Mouse (Mus musculus) 3T3-L1 (cell line): ENCODE measurements around the gene Huwe1.
A peak's percentile ranks its signal among the peaks of the same experiment; 100 is the strongest.

ENCODE experiments used
- DNase-seq: peaks from one replicate; pipeline ENCODE4 v3.0.0-alpha.2; 2015; ENCODE audit warnings: low read depth, low spot score

Gene Huwe1

DNA sequence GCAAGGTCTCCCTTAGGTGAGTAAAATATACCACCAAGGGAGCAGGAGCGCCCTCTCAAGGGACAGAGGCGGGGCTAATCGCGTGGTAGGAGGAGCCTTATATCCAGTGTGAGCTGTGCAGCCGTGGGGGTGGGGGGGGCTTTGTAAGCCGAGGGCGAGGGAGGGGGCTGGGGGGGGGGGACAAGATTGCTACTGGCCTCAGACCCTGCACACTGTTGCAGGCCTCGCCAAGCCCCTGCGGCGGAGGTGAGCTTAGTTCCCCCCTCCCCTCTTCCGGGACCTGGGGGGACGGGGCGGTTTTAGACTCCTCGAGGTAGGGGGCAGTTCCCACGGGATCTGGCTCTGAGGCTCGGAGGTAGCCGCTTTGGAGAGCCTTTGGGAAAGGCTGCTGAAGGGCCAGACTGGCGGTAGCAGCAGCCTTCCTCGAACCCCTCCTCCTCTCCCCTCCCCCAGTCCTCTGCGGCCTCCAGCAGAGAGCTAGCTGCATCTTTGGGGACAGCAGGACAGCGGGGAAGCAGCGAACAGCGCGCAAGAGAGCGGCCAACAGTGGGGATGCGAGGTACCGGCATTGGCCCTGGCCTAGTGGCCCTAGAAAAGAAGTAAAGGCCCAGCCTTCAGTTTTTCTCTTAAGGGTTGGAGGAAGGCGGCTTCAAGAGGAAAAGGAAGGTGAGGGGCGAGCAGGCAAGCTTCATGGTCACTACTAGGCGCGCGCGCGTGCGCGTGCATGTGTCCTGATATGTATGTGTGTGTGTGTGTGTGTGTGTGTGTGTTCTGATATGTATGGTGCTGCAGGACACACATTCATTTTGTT is at the start of gene Huwe1:
Huwe1 (plus strand) TSS at position 107 of the 811 bp plus-strand sequence.
- DNase-seq = peak; percentile 77

DNA sequence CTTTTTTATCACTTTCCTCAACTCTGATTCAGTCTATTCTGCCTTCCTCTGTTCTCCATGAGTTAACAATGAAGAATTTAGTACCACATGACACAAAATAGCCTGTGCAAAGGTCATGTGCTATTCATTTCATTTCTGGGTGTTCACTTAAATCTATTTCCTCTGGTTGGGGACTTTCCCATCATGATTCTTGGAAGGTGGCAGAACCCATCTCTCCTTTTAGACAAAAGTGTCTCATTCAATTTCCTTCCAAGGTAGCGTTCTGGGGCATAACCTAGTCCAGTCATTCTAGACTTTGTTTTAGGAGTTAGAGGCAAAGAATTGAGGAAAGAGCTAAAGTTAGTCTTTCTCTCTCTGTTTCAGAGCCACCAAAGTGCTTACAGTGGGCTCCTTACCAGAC is 20.3 kb upstream of the Huwe1 start:
- DNase-seq = peak; percentile 22

DNA sequence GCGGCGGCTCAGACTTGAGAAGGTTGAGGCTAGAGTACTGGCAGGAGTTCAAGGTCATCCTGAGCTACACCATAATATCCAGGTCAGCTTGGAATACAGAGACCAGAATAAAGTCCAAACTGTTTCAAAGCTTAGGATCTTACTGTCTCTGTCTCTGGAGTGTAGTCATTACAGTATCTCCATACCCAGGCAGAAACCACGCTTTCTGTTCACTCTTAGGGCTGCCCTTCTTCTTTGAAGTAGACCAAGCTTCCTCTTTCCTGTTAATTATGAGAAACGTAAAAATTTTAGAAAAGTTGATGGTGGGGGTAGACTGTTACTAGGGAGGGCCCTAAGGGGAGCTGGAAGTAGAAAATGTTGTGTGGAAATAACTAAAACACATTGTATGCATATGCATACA is 17.7 kb upstream of the Huwe1 start:
- no peak for DNase-seq

DNA sequence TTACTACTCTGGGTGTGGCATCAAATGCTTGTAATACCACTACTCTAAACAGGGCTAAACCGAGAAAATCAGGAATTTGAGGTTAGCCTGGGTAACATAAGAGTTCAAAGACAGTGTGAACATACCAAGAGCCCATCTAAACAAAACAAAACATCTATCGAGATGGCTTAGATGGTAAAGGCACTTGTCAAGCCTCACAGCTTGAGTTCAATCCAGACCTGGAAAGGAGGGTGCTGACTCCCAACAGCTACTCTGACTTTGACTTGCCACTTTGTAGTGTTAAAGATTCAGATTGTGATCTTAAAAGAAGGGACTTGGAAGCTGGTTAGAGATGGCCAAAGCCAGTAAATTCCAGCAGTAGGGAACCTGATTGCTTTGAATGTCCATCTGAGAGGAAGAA is 7.8 kb upstream of the Huwe1 start:
- DNase-seq = no peak

DNA sequence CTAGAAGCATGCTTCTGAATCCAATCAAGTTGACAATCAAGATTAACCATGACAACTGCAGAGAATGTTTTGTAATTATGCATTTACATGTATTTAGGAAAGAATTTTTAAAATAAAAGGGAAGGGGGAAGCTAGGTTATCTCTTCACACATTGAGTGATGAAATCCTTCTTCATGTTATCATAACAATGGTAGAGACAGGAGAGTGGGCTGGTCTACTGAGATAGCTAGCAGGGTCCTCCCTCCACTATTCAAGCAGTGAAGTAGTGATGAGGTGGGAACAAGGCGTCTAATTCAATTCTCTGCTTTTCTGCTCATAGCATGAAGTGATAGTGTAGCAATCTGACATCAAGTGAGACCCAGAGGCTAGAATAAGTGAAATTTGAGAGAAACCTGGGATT is 2.6 kb upstream of the Huwe1 start:
- DNase-seq = no peak

DNA sequence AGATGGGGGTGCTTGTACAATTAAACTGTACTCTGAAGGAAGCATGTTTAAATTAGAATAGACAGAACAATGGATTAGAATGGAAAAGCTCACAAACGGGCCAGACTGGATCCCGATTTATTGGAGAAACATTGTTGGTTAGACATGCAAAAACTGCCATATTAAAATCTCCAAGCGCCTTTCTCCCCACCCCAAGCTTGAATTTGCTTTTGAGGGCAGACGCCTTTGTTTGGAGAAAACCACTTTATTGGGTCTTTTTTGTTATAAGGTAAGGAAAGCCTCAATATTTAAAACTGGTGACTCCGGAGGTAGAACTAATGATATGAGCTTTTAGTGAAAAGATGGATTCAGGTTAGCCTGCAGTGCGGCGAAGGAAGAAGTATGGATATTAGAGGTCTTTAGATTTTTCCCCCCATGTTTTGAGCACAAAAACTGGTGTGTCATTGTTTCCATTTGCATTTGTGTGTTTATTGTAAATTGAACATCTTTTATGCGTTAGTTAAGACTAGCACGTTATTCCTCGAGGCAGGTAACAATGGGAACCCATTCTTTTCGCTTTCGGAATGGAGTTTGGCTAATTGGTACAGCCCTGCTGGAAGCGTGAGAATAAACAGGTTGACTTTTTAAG is 1.8 kb downstream of the Huwe1 start:
- peak; percentile 29 for DNase-seq

DNA sequence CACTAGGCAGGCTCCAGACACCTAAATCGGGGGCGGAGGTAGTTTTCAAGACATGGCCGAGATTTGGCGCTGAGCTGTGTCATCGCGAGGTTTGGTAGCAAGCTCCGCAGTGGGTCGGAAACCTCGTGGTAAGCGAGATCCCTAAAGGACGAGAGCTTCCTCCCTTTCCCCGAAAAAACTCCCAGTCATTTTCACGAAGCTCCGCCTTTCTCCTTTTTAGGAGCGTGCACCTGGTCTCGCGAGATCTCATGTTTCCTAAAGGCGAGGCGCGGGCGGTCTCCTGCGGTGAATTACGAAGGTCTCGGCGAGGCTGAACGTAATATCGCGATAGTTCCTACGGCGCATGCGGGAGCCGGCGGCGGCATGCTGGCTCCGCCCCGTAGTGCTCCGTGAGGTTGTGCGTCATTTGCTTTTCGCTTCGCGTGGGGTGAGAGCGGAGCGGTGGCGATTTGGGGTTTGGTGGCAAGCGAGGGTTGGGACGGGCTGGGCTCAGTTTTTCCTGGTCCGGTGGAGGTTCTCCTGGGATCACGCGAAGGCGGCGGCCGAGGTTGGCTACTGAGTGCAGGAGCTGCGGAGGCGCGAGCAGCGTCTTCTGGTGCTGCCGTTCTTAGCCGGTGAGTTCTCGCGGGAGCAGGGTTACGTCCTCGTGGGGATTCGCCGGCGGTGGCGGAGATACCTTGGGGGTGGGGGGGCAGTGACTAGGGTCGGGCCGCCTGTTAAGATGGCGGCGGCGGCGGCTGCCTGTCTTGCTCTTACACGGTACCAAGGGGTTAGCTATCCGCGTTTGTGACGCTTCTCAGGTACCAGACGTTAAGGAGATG is 2.6 kb downstream of the Huwe1 start:
- DNase-seq = peak; percentile 99

DNA sequence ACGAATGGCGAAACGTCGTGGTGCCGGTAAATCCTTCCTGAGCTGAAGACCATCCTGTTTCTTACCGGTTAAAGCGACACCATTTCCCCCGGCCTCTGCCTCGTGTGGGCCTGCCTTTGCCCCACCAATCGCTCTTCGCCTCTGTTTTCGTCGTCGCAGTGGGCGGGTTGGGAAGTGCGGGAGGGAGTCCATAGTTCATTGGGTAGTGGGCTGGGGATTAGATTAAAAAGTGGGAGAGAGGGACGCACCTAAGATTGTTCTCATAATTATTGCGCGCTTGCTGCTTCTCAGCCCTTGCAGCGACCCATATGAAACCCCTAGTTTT is 3.1 kb downstream of the Huwe1 start:
- DNase-seq = peak; percentile 56

DNA sequence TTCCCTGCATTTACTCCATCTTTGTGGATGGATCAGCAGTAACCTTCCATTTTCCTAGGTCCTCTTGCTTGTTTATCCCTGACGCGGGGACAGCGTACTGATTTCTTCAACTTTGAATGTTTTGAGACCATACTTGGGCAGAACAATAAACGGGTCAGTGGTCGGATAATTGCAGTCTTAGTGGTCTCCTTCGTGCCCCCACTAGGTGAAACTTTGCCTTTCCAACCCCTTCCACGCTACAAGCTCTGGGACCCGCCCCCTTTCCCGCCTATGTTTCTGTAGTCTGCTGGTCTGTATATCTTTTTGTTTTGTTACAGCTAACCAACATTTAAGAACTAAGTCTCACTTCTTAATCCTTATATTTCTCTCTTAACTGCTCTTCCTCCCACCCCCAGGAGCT is 3.8 kb downstream of the Huwe1 start:
- DNase-seq = no peak

DNA sequence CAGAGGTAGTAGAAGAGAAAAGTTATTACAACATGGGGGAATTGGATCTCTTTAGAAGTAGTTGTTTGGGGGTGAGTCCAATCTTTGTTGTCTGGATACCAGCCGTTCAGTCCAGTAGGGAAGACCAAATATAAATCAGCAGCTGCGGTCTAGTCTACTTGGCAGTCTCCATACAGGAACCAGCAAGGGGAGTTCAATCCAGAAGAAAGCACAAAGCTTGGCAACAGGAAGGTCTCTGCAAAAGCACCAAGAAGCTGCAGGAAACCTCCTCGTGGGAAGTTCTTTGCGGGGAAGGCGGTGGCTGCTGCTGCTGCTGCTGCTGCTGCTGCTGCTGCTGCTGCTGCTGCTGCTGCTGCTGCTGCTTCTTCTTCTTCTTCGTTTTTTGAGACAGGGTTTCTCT is 10.9 kb downstream of the Huwe1 start:
- no peak for DNase-seq

DNA sequence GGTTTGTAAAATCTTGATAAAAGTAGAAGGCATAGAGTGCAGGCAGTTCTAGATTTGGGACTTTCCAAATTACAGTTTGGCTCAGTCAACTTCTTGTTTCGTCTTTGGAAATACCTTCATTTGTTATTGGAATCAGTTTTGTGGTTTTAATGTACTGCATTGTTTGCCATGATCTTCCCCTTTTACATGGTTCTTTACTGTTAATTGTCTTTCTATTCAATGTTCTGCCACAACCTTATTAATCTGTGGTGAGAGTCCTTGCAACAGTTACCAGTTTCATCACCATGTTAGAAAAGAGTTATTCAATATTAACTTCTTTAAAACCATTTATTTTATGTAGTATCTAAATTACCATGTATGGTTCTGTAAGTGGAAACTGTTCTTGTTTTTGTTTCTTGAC is 13.0 kb downstream of the Huwe1 start:
- DNase-seq = no peak

DNA sequence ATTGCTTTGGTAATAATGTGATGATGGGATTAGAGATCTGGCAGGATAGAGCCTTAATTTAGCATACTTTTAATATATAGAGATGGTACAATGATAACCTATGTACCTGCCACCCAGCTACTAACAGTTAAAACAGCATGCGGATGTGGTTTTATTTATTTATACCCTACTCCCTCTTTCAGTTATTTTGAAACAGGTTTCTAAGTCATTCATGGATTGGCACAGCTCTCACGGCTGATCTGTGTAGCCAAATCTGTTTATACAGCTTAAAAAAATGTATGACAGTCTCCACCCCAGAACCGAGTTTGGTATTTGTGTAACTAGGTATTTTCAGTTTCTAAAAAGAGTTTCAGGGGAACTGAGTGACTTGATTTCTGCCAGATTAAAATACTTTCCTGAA is 17.1 kb downstream of the Huwe1 start:
- no peak for DNase-seq

DNA sequence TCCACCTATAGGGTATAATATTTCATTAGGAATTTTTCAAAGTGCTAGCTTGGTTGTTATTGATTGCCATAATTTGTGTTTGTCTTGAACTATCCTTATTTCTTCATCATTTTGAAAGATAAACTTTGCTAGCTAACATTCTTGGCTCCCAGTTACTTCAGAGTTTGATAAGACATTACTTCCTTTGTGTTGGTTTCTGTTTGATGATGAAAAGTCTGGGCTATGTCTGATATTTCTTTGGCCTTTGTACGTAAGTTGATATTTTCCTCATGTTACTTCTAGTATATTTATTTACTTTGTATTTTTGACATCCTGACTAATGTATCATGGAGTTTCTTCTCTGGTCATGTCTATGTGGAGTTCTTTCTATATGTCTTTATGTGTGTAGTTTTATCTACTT is 28.4 kb downstream of the Huwe1 start:
- no peak for DNase-seq

DNA sequence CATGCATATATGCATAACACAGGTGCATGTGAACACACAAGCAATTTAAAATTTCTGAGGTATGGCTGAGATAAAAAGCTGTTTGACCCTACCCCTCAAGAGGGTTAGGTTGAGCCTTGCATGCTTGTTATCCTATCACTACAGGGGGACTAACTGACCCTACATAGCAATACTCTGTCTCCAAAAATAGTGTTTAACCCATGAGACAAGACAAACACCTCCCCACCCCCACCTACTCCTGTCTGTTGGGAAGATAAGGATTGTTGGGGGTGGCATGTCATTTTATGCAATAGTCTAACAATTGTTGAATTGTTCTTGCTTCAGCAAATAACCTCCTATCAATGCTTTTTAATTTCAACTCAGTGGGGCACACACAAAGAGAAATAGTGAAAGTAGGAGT is 30.7 kb downstream of the Huwe1 start:
- no peak for DNase-seq

DNA sequence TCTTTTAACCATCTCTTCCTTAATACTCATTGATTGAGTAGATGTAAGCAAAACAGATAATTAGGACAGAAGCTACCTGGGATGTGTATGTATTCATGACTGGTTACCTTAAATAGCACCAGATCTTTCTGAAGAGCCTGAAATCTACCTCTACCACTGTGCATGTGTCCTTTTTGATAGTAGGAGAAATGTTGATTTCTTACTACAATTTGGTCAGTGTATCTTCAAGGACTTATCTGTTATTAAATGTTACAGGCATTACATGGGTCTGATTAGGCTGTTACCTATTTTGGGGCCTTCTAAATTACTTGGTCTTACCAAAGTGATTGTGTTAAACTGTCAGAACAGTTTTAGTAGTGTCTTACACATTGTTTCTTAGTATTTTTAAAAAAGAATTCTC is 32.4 kb downstream of the Huwe1 start:
- no peak for DNase-seq

DNA sequence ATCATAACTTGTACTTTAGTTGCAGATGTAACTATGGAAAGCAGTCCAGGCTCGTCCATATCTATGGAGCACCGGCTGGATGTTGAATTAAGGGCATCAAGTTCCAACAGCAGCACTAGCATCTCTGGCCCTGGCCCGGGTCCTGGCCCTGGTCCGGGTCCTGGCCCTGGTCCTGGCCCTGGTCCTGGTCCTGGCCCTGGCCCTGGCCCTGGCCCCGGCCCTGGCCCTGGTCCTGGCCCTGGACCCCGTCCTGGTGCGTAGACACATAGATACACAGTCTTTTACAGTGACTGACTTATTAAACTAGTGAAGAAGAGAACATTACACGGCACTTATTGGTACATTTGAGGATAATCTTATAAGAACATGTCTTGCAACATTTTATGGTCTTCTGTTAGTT is 58.8 kb downstream of the Huwe1 start:
- DNase-seq = no peak

DNA sequence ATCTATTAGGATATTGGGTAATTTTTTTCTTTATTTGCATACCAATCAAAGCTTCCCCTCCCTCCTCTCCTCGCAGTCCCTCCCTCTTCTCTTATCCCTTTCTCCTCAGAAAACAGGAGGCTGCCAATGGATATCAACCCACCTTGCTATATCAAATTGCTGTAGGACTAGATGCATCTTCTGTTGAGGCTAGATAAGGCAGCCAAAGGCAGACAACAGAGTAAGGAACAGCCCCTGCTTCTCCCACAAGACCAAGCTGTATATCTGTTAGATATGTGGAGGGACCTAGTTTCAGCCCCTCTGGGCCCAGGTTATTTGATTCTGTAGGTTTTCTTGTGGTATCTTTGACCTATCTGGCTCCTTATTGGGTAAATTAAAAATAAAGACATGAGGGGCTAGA is 110.1 kb downstream of the Huwe1 start:
- DNase-seq = no peak

DNA sequence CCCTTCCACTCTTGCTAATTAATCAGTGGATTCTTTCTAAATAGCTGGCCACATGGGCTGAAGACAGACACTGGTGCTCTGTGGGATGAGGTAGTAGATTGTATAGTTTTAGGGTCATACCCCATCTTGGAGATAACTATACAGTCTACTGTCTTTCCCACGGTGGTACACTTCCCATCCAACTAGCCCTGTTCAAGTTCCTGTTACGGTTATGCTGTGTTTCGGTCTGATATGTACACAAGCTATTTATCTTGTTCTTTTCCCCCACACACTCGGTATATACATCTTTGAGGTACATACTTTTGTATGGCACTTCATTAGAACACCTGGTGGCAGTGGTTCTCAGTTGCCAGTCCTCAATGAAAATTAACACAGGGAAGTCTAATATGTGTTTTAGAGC is 111.7 kb downstream of the Huwe1 start:
- no peak for DNase-seq

DNA sequence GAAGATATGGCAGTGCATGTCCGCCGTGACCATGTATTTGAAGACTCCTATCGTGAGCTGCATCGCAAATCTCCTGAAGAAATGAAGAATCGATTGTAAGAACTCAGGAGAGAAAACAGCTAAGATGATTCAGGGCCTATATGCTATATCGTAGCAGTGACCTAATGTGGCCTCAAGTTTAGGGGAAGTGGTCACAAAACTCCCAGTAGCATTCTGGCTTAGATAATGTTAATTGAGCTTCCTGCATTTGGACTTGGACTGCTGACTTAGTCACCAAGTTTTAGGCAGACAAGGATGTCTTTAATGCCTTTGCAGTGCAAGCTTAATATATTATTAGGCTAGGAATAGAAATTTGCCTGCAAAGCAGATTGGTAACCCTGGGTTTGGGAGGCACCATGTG is 128.8 kb downstream of the Huwe1 start:
- DNase-seq = no peak

DNA sequence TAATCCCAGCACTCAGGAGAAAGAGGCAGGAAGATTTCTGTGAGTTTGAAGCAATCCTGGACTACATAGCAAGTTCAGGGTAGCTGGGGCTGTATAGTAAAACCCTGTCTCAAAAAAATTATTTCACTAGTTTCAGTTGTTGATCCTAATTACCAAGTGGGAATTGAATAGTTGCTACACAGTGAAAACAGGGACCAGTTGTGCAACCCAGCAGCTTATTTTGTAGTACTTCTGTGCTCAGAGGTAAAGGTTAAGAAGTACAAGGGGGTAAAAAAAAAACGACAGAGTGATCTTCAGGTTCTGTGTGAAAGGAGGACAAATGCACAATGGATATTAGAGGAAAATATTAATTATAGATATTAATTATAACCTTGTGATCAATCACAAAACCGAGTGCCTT is 138.2 kb downstream of the Huwe1 start:
- no peak for DNase-seq

DNA sequence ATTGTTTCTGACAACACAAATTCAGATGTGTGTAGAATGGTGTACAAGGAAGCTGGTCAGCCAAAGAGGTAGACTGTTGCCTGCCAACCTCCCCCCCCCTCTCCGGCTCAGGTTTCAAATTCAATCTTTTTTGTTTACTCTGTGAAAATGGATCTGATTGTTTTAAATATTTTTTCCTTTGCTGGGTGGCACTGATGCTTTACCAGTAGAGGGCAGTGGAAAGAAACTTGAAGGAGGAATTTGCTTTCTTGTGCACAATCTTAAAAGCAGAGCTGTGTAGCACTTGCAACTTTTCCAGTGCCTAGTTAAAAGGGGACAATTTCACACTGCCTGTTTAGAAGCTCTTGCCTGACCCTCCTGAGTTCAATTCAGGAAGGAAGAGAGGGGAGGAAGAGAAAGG is 146.4 kb downstream of the Huwe1 start:
- DNase-seq = peak; percentile 64

DNA sequence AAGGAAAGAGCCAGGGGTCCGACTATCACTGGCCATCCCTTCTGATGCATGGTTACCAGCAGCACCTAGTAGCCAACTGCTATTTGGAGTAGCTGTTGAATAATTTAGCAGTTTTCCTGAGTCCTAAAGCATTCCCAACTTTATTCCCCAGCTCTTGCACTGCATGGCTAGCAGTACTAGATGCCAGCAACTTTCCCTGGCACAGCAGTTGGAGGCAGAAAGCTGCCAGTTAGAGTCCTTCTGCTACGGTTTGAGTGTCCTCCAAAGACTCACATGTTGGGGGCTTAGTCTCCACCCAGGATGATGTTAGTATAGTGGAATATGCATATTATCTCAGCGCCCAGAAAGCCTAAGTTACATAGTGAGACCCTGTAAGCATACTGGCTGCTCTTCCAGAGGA is 147.2 kb downstream of the Huwe1 start:
- no peak for DNase-seq

DNA sequence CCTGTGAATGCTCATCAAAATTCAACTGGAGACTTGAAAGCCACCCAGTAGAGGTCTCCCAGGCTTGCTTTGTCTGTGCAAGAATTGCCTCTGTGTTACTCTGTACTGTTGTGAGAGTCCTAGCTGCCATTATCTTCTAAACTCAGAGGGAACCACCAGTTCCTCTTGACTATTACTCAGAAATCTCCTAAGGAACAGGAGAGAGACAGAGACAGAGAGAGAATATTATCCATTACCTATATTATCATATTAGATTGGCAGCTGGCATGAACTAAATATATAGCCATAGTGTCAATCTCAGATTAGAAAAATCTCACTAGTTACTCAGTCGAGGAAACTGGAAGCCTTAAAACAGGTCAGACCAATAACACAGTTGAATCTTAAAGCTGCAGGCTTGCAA is 149.6 kb downstream of the Huwe1 start:
- no peak for DNase-seq
